Mouse (Mus musculus) mouse trophoblast stem cell (cell line): Measurements from ENCODE around the gene Slc4a1.

Source experiments
- in situ Hi-C, 2 experiments: fragments of 300-500 bp; cut with MseI, MboI; formaldehyde crosslinking; loops; 2 replicates in 1 of 2; 3 replicates in 1 of 2; pipeline ENCODE4 v1.15.1; 2025

The Slc4a1 gene

GRCm38 (mm10) chr11:102304141-102304540, 61.9 kb downstream of the Slc4a1 start:
- in situ Hi-C loops, result loop anchor here (5.0 kb wide), 1 partner anchor 108 kb away; no protein-coding TSS in a partner anchor

- in situ Hi-C loops, result loop anchor here (5.0 kb wide), 1 partner anchor 112 kb away; no protein-coding TSS in a partner anchor
Observed at GRCm38 (mm10) chr11:102299839-102300238, 66.2 kb downstream of the Slc4a1 start.
